Mouse (Mus musculus): Measurements from ENCODE around the gene BC049730.
A peak's percentile ranks its signal among the peaks of the same experiment; 100 is the strongest.
"Not testable (repeated sequence)": the region's sequence is repeated elsewhere in the genome, so short reads cannot be mapped to it uniquely, and the experiment has no call there.

BC049730 gene

GRCm38 (mm10) chr7:24708832-24709292, at the start of gene BC049730:
BC049730 (plus strand) TSS chr7:24709242.
- DNase-seq, result no peak

GRCm38 (mm10) chr7:24659737-24660357, 49.2 kb upstream of the BC049730 start:
- DNase-seq, result peak; percentile 28

GRCm38 (mm10) chr7:24661118-24661904, 47.7 kb upstream of the BC049730 start:
- DNase-seq, result no peak

- DNase-seq, result peak; percentile 83
Measured at GRCm38 (mm10) chr7:24662575-24662974, 46.5 kb upstream of the BC049730 start.

DNA sequence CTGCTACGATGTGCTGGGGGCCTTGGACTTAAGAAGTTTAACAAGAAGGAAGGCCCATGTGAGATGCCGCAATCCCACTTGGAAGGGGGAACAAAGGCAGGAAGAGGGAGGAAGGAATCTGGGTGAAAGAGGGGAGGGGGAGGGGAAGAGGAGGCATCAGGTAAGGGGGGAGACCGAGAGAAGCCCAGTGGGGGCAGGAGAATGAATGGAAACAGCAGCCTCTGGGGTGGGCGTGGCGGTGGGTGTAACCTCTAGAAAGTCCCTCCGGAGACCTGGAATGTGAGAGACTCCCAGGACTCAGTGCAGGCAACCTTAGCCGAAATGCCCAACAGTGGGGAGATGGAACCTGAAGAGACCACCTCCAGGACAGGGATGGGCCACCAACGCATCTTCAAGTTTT, 44.7 kb upstream of the BC049730 start:
- no peak for DNase-seq

DNA sequence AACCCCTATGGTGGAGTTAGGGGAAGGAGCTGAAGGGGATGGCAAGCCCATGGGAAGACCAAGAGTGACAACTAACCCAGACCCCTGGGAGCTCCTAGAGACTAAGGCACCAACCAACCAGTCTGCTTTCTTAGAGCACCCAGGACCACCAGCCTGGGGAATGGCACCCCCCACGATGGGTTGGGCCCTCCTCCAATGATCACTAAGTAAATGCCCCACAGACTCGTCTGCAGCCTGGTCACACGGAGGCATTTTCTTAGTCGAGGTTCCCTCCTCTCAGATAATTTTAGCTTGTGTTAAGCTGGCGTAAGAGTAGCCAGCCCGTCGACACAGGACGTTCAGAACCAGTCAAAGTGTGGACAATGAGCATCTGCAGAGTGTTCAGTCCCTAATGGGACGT, 44.1 kb upstream of the BC049730 start:
- no peak for DNase-seq

DNA sequence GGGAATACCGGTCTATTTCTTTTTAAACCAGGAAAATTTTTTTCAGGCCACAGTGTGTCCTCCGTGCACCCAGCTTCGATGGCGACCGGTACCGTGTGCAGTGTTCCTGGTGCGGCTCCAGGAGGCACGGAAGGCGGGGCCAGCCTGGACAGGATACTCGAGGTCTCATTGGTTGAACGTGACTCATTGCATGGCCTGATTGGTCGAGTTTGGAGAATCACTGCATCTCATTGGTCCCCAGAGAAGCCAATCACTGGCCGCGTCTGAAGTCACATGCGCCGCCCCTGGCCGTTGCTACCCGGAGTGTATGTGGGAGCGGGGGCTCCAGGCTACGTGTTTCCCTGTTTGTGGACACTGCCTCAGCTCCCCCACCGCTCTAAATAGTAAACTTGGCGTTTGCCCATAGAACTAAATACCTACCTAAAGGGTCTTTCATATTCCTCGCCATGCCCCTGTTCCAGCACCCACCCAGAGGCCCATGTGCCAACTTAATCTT, 37.0 kb upstream of the BC049730 start:
- no peak for DNase-seq

- DNase-seq, result no peak
Measured at GRCm38 (mm10) chr7:24676575-24676974, 32.5 kb upstream of the BC049730 start, which contains the start of gene Tex101. Tex101 (minus strand) TSS chr7:24676675.

GRCm38 (mm10) chr7:24684121-24684520, 24.9 kb upstream of the BC049730 start:
- DNase-seq, result not testable (repeated sequence)

DNA sequence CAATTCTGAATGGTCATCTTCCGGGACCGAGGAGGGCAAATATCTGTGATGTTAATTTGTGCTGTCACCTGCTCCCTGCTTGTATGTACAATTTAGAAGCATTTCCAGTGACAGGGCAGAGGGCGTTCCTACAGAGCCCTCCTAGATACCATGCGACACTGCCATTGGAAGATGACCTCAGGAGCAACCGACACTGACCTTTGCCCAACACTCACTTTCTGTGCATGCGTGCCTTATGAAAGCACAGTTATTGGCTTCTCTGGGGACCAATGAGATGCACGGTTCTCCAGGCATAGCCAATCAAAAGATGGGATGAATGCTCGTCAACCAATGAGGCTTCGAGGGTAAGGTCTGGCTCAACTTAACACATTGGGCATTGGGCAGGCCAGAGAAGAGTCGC, 21.5 kb upstream of the BC049730 start:
- DNase-seq, result not testable (repeated sequence)

DNA sequence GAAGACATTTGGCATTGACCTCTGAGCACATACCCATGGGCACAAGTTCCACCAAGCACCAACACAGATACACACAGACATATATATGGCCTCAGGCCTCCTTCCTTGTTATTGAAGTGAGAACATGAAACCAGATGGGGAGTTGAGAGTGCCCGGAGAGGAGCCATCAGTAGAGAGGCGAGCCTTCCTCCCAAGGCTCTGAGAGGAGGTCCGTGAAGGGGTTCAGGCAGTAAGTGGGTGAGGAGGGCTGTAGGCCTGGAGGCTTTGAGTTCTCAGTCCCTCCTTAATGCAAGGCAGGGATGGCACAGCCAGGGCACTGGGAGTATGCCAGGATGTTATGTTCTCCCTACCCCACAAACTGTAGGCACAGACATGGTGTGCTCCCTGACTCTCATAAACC, 16.3 kb upstream of the BC049730 start:
- DNase-seq, result not testable (repeated sequence)

GRCm38 (mm10) chr7:24697891-24698290, 11.2 kb upstream of the BC049730 start:
- DNase-seq, result not testable (repeated sequence)

- DNase-seq, result not testable (repeated sequence)
Measured at GRCm38 (mm10) chr7:24702841-24703240, 6.2 kb upstream of the BC049730 start.

DNA sequence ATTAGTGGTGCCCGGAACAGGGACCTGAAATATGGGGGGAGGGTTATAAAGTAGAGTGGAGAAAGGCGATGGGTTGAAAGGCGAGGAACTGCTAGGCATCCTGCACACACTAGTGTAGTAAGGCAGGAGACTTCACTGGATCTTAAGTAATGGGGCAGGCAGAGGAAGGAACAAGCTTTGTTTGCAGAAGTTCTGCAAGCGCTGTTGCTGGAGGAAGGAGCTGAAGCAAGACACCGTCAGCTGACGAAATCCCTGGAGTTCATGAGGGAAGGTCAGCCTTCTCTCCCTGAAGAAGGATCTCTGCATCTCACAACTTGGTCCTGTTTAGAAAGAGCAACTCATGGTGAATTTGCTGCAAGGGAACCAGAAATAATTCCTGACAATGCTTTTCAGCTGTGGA, 6.0 kb downstream of the BC049730 start:
- DNase-seq, result no peak

DNA sequence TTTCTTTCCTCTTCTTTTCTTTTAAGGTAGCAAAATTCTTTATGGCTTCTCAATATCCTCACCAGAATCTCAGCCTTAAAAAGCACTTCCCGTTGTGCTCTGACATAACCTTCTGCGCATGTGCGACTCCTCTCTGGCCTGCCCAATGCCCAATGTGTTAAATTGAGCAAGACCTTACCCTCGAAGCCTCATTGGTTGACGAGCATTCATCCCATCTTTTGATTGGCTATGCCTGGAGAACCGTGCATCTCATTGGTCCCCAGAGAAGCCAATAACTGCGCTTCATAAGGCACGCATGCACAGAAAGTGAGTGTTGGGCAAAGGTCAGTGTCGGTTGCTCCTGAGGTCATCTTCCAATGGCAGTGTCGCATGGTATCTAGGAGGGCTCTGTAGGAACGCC, 17.8 kb downstream of the BC049730 start, which contains the start of gene Gm4763:
Gene Gm4763 (minus strand): TSS at position 101 of the 400 bp plus-strand sequence.
- not testable (repeated sequence) for DNase-seq

GRCm38 (mm10) chr7:24735970-24736670, 27.1 kb downstream of the BC049730 start:
- peak; percentile 76 for DNase-seq

DNA sequence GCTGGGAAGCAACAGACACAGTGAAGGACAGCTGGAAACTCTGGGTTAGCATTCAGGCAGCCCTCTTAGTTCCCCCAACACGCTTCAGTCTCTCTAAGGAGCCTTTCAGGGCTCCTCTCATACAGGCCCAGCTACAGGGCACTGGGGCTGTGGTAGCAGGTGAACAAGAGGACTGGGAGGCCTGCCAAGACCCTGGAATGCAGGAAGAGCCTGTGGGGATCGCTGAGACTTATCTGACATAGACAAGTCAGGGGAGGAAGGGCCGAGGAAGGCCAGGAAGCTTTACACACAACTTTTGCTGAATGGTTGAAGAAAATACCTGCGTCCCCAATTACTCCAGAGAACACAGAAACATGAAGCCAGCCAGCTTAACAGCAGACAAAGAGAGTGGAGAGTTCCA, 41.7 kb downstream of the BC049730 start:
- no peak for DNase-seq

GRCm38 (mm10) chr7:24751610-24752009, 42.6 kb downstream of the BC049730 start:
- DNase-seq, result no peak

GRCm38 (mm10) chr7:24753476-24753875, 44.4 kb downstream of the BC049730 start:
- no peak for DNase-seq

- no peak for DNase-seq
Measured at GRCm38 (mm10) chr7:24758520-24758919, 49.5 kb downstream of the BC049730 start.

GRCm38 (mm10) chr7:24760211-24760610, 51.2 kb downstream of the BC049730 start, which contains the start of gene Cd177:
Cd177 (minus strand) TSS chr7:24760311.
- DNase-seq, result no peak

DNA sequence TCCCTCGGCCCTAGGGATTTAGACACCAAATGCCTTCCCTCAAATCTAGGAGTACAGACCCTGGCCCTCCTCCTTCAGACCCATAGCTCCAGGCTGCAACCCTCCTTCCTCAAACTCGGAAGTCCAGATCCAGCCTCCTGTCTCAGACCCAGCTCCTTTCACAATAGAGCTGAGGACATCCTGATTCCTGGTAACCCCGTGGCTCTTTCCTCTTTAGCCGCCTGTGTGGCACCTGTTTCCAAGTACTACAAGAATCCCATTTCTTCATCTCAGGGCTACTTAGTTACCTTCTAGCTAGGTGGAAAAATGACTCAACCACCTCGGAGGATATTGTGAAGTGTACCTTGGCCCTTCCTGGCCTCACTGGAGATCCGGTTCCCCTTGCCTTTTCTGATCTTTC, 52.1 kb downstream of the BC049730 start:
- no peak for DNase-seq

- DNase-seq, result no peak
Measured at GRCm38 (mm10) chr7:24762574-24762973, 53.5 kb downstream of the BC049730 start.
